Mouse (Mus musculus): Measurements from ENCODE around the gene Csmd2. TPM values are rescaled to one million over a fixed set of nuclear protein-coding genes. Genes with fewer than 3 reads are reported as not detected.

Csmd2 gene
- polyA plus RNA-seq, 1 experiment from 2014 or later = 11.2 TPM

GRCm38 (mm10) chr4:128340457-128340856 lies 352.8 kb downstream of the Csmd2 start:
- Histone ChIP-seq H3K4me3 (ENCODE audit: low read length) (no peak overlapping the region), H3K4me1 (ENCODE audit: control insufficient read depth, insufficient read depth, low read depth, low read length) (no peaks in the 10 kb centered on the region), H3K27me3 (replicated peaks; ENCODE audit: control insufficient read depth, insufficient read depth, low read length) (no peaks in the 10 kb centered on the region), H3K4me2 (ENCODE audit: low read length) (no peak overlapping the region), H3K27ac (ENCODE audit: low read depth, low read length) (no peak overlapping the region), H3K9me3 (ENCODE audit: control insufficient read depth, low read length) (no peaks in the 10 kb centered on the region), H3K36me3 (ENCODE audit: control insufficient read depth, insufficient read depth, low read length) (0 out of 2 replicates have a peak, but pooled peaks cover 2% of the 10 kb centered on the region), H3K9ac (ENCODE audit: low read depth, low read length) (no peak overlapping the region)
- ATAC-seq = no peak
- 92% methylated on average over 7 of the region's 7 CpGs for WGBS

DNA sequence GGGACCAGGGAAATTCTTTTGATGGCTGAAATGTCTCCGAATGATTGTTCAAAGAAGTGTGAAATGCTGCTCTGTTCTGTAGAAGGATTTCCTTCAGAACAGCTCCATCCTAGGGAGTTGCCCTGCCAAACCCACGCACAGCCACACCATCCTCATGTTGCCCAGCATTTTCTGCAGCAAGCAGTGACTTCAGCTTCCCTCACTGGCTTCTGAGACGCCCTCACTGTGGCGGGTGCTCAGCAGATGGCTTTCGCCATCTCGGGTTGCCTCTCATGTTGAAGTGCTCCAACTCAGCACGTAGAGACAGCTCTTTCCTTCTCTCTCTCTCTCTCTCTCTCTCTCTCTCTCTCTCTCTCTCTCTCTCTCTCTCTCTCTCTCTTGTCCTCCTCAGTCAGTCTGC lies 353.7 kb downstream of the Csmd2 start:
- Histone ChIP-seq H3K36me3 (ENCODE audit: control insufficient read depth, insufficient read depth, low read length) (0 out of 2 replicates have a peak, but pooled peaks cover 2% of the 10 kb centered on the region), H3K4me1 (ENCODE audit: control insufficient read depth, insufficient read depth, low read depth, low read length) (no peaks in the 10 kb centered on the region)

GRCm38 (mm10) chr4:128342208-128342607 lies 354.6 kb downstream of the Csmd2 start:
- Histone ChIP-seq H3K4me1 (ENCODE audit: control insufficient read depth, insufficient read depth, low read depth, low read length) (no peaks in the 10 kb centered on the region), H3K4me2 (ENCODE audit: low read length) (no peak overlapping the region), H3K4me3 (ENCODE audit: low read length) (no peak overlapping the region), H3K36me3 (ENCODE audit: control insufficient read depth, insufficient read depth, low read length) (0 out of 2 replicates have a peak, but pooled peaks cover 2% of the 10 kb centered on the region), H3K27me3 (replicated peaks; ENCODE audit: control insufficient read depth, insufficient read depth, low read length) (no peaks in the 10 kb centered on the region), H3K27ac (ENCODE audit: low read depth, low read length) (no peak overlapping the region), H3K9me3 (ENCODE audit: control insufficient read depth, low read length) (no peaks in the 10 kb centered on the region), H3K9ac (ENCODE audit: low read depth, low read length) (no peak overlapping the region)
- WGBS = 65% methylated on average over 1 of the region's 1 CpGs
- ATAC-seq = no peak

More for the DNA sequence above, 353.7 kb downstream of the Csmd2 start:
- no peak for ATAC-seq
- Histone ChIP-seq H3K27ac (ENCODE audit: low read depth, low read length) (no peak overlapping the region), H3K4me3 (ENCODE audit: low read length) (no peak overlapping the region), H3K9me3 (ENCODE audit: control insufficient read depth, low read length) (no peaks in the 10 kb centered on the region), H3K9ac (ENCODE audit: low read depth, low read length) (no peak overlapping the region), H3K27me3 (replicated peaks; ENCODE audit: control insufficient read depth, insufficient read depth, low read length) (no peaks in the 10 kb centered on the region), H3K4me2 (ENCODE audit: low read length) (no peak overlapping the region)
- 74% methylated on average over 7 of the region's 7 CpGs for whole genome bisulfite sequencing

DNA sequence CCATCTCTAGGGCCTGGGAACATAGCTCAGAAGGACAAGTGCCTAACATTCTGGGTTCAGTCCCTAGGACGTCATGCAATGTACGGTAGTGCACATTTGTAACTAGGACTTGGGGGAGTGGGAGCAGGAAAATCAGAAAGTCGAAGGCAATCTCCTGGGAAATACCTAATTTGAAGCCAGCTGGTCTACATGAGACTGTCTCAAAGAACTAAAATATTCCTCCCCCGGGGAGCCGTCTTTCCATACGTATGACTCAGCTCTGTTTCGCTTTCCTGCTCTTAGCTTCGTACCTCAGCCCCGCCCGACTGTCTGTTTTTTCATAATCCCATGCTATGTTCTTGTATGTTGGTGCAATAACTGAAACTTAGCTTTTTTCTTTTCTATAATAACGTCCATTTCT lies 371.1 kb downstream of the Csmd2 start:
- Histone ChIP-seq H3K4me3 (ENCODE audit: low read length) (no peak overlapping the region), H3K36me3 (ENCODE audit: control insufficient read depth, insufficient read depth, low read length) (no peaks in the 10 kb centered on the region; the same call in 1 of the 2 replicates), H3K4me1 (ENCODE audit: control insufficient read depth, insufficient read depth, low read depth, low read length) (no peaks in the 10 kb centered on the region), H3K9ac (ENCODE audit: low read depth, low read length) (no peak overlapping the region), H3K9me3 (ENCODE audit: control insufficient read depth, low read length) (no peaks in the 10 kb centered on the region), H3K4me2 (ENCODE audit: low read length) (no peak overlapping the region), H3K27me3 (replicated peaks; ENCODE audit: control insufficient read depth, insufficient read depth, low read length) (no peaks in the 10 kb centered on the region), H3K27ac (ENCODE audit: low read depth, low read length) (no peak overlapping the region)
- WGBS = 77% methylated on average over 11 of the region's 11 CpGs
- ATAC-seq = no peak

- H3K9me3 ChIP-seq (ENCODE audit: control insufficient read depth, low read length) = no peaks in the 10 kb centered on the region
- no peaks in the 10 kb centered on the region for H3K27me3 ChIP-seq (replicated peaks; ENCODE audit: control insufficient read depth, insufficient read depth, low read length)
- no peak overlapping the region for H3K4me2 ChIP-seq (ENCODE audit: low read length)
- H3K4me1 ChIP-seq (ENCODE audit: control insufficient read depth, insufficient read depth, low read depth, low read length) = no peaks in the 10 kb centered on the region
- no peak overlapping the region for H3K4me3 ChIP-seq (ENCODE audit: low read length)
- WGBS = 76% methylated on average over 4 of the region's 4 CpGs
- no peak overlapping the region for H3K27ac ChIP-seq (ENCODE audit: low read depth, low read length)
- peaks cover 8% of the 10 kb centered on the region for H3K36me3 ChIP-seq (ENCODE audit: control insufficient read depth, insufficient read depth, low read length)
- ATAC-seq = no peak
- H3K9ac ChIP-seq (ENCODE audit: low read depth, low read length) = no peak overlapping the region
Observed at GRCm38 (mm10) chr4:128365851-128366250, 378.2 kb downstream of the Csmd2 start.

GRCm38 (mm10) chr4:128368088-128368487 lies 380.4 kb downstream of the Csmd2 start:
- H3K9me3 ChIP-seq (ENCODE audit: control insufficient read depth, low read length) = no peaks in the 10 kb centered on the region
- no peaks in the 10 kb centered on the region for H3K27me3 ChIP-seq (replicated peaks; ENCODE audit: control insufficient read depth, insufficient read depth, low read length)
- no peak overlapping the region for H3K4me2 ChIP-seq (ENCODE audit: low read length)
- 89% methylated on average over 6 of the region's 6 CpGs for WGBS
- ATAC-seq = no peak
- peaks cover 23% of the 10 kb centered on the region for H3K36me3 ChIP-seq (ENCODE audit: control insufficient read depth, insufficient read depth, low read length)
- no peak overlapping the region for H3K27ac ChIP-seq (ENCODE audit: low read depth, low read length)
- no peak overlapping the region for H3K4me3 ChIP-seq (ENCODE audit: low read length)
- H3K4me1 ChIP-seq (ENCODE audit: control insufficient read depth, insufficient read depth, low read depth, low read length) = no peaks in the 10 kb centered on the region
- H3K9ac ChIP-seq (ENCODE audit: low read depth, low read length) = no peak overlapping the region

GRCm38 (mm10) chr4:128371766-128372165 lies 384.1 kb downstream of the Csmd2 start:
- ATAC-seq = peak; percentile 54; the same call in 1 of the 2 replicates
- 60% methylated on average over 6 of the region's 6 CpGs for WGBS
- H3K4me1 ChIP-seq (ENCODE audit: control insufficient read depth, insufficient read depth, low read depth, low read length) = no peaks in the 10 kb centered on the region
- peaks cover 23% of the 10 kb centered on the region for H3K36me3 ChIP-seq (ENCODE audit: control insufficient read depth, insufficient read depth, low read length)
- no peak overlapping the region for H3K9ac ChIP-seq (ENCODE audit: low read depth, low read length)
- H3K9me3 ChIP-seq (ENCODE audit: control insufficient read depth, low read length) = no peaks in the 10 kb centered on the region
- no peaks in the 10 kb centered on the region for H3K27me3 ChIP-seq (replicated peaks; ENCODE audit: control insufficient read depth, insufficient read depth, low read length)
- no peak overlapping the region for H3K27ac ChIP-seq (ENCODE audit: low read depth, low read length)
- H3K4me3 ChIP-seq (ENCODE audit: low read length) = no peak overlapping the region
- H3K4me2 ChIP-seq (ENCODE audit: low read length) = no peak overlapping the region

GRCm38 (mm10) chr4:128373196-128373595 lies 385.5 kb downstream of the Csmd2 start:
- H3K36me3 ChIP-seq (ENCODE audit: control insufficient read depth, insufficient read depth, low read length) = peaks cover 23% of the 10 kb centered on the region
- H3K27me3 ChIP-seq (replicated peaks; ENCODE audit: control insufficient read depth, insufficient read depth, low read length) = no peaks in the 10 kb centered on the region
- no peak overlapping the region for H3K27ac ChIP-seq (ENCODE audit: low read depth, low read length)
- H3K4me3 ChIP-seq (ENCODE audit: low read length) = no peak overlapping the region
- no peak overlapping the region for H3K9ac ChIP-seq (ENCODE audit: low read depth, low read length)
- no peak overlapping the region for H3K4me2 ChIP-seq (ENCODE audit: low read length)
- H3K4me1 ChIP-seq (ENCODE audit: control insufficient read depth, insufficient read depth, low read depth, low read length) = no peaks in the 10 kb centered on the region
- no peaks in the 10 kb centered on the region for H3K9me3 ChIP-seq (ENCODE audit: control insufficient read depth, low read length)
- ATAC-seq = no peak
- WGBS = 81% methylated on average over 6 of the region's 6 CpGs

- H3K9me3 ChIP-seq (ENCODE audit: control insufficient read depth, low read length) = no peaks in the 10 kb centered on the region
- 63% methylated on average over 5 of the region's 5 CpGs for WGBS
- H3K4me1 ChIP-seq (ENCODE audit: control insufficient read depth, insufficient read depth, low read depth, low read length) = no peaks in the 10 kb centered on the region
- no peak overlapping the region for H3K4me3 ChIP-seq (ENCODE audit: low read length)
- H3K9ac ChIP-seq (ENCODE audit: low read depth, low read length) = no peak overlapping the region
- H3K27ac ChIP-seq (ENCODE audit: low read depth, low read length) = no peak overlapping the region
- peaks cover 22% of the 10 kb centered on the region for H3K36me3 ChIP-seq (ENCODE audit: control insufficient read depth, insufficient read depth, low read length)
- no peak overlapping the region for H3K4me2 ChIP-seq (ENCODE audit: low read length)
- H3K27me3 ChIP-seq (replicated peaks; ENCODE audit: control insufficient read depth, insufficient read depth, low read length) = no peaks in the 10 kb centered on the region
- no peak for ATAC-seq
Observed at GRCm38 (mm10) chr4:128374051-128374450, 386.4 kb downstream of the Csmd2 start.

- no peaks in the 10 kb centered on the region for H3K9me3 ChIP-seq (ENCODE audit: control insufficient read depth, low read length)
- H3K9ac ChIP-seq (ENCODE audit: low read depth, low read length) = no peak overlapping the region
- no peak overlapping the region for H3K4me2 ChIP-seq (ENCODE audit: low read length)
- no peaks in the 10 kb centered on the region for H3K27me3 ChIP-seq (replicated peaks; ENCODE audit: control insufficient read depth, insufficient read depth, low read length)
- H3K27ac ChIP-seq (ENCODE audit: low read depth, low read length) = no peak overlapping the region
- WGBS = 79% methylated on average over 2 of the region's 2 CpGs
- H3K4me3 ChIP-seq (ENCODE audit: low read length) = no peak overlapping the region
- H3K4me1 ChIP-seq (ENCODE audit: control insufficient read depth, insufficient read depth, low read depth, low read length) = no peaks in the 10 kb centered on the region
- peaks cover 7% of the 10 kb centered on the region for H3K36me3 ChIP-seq (ENCODE audit: control insufficient read depth, insufficient read depth, low read length)
- ATAC-seq = no peak
Observed at GRCm38 (mm10) chr4:128378946-128379345, 391.3 kb downstream of the Csmd2 start.
